9 mouse cellular contexts compared by ENCODE assay signal in the genomic region with DNA sequence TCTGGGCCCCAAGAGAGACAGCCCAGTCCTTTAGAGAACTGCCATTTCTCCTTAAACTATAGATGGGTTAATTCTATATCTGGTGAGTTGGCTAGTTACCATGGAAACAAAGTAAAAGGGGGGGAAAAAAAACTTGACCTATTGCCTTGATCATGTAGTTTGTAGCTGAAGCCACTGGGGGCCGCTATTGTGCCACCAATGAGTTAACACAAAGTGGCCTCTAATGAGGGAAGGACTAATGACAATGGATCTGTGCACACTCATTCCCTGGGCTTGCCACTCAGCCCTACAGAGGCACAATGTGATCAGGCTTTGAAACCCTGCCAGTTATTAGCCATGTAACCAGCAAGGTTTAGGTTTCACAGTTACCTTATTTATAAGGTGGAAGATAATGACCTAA. TPM values are rescaled to one million over a fixed set of nuclear protein-coding genes. Genes with fewer than 3 reads are reported as not detected.
A peak's percentile ranks its signal among the peaks of the same experiment; 100 is the strongest.
DNase-seq lines count a peak whose midpoint lies in the region; ATAC-seq and TF ChIP-seq lines count a peak whose summit lies in the region.
"Had no signal": no experiment of that assay in that cellular context is flagged by ENCODE, and none has a peak within 500 bp of the region (broad histone marks: within the 10 kb centered on the region; RNA-seq: fewer than 3 reads in every experiment).

No protein-coding gene starts in this region.

- 3% methylated on average over 1 of the region's 1 CpGs for WGBS in heart, postnatal 0 days
- 0% methylated on average over 1 of the region's 1 CpGs for WGBS in midbrain, embryonic 16.5 days

- in situ Hi-C loops in ES-E14 (cut with MboI; ENCODE audit: low sequenced_read_pairs in 2 of 2, unreplicated experiment in 2 of 2), result loop anchor here (25.0 kb wide), 3 partner anchors 108 to 358 kb away; a partner anchor contains a TSS

- H3K27me3 ChIP-seq in heart, postnatal 0 days (ENCODE audit: control insufficient read depth, insufficient read depth, low read length), result no peaks in the 10 kb centered on the region
- H3K27me3 ChIP-seq in midbrain, embryonic 16.5 days (ENCODE audit: control insufficient read depth, insufficient read depth, low read depth, low read length), result no peaks in the 10 kb centered on the region
- H3K27me3 ChIP-seq: embryonic facial prominence, embryonic 15.5 days had no signal

- no peak overlapping the region for H3K27ac ChIP-seq in ES-E14 (ENCODE audit: insufficient read depth, low read depth, low read length, poor library complexity, severe bottlenecking)
- no peak overlapping the region for H3K27ac ChIP-seq in heart, postnatal 0 days (ENCODE audit: low read depth)
- peak overlapping the region; percentile 69 for H3K27ac ChIP-seq in midbrain, embryonic 16.5 days (ENCODE audit: low read length)
- H3K27ac ChIP-seq: embryonic facial prominence, embryonic 15.5 days had no signal

- peaks cover 3% of the 10 kb centered on the region; the same call in 1 of the 2 replicates for H3K36me3 ChIP-seq in ES-E14 (ENCODE audit: control insufficient read depth, insufficient read depth, low read length, poor library complexity, severe bottlenecking)
- peaks cover 2% of the 10 kb centered on the region; the same call in 1 of the 2 replicates for H3K36me3 ChIP-seq in heart, postnatal 0 days (replicated peaks; ENCODE audit: control insufficient read depth, insufficient read depth, low read length)
- no peaks in the 10 kb centered on the region for H3K36me3 ChIP-seq in midbrain, embryonic 16.5 days (ENCODE audit: control insufficient read depth, insufficient read depth, low read length)

- H3K4me2 ChIP-seq in heart, postnatal 0 days (ENCODE audit: low read depth, low read length), result no peak overlapping the region
- no peak overlapping the region for H3K4me2 ChIP-seq in midbrain, embryonic 16.5 days (ENCODE audit: low read length)
- H3K4me2 ChIP-seq: embryonic facial prominence, embryonic 15.5 days had no signal

- H3K4me3 ChIP-seq in ES-E14 (ENCODE audit: insufficient read depth in 1 of 2, low read depth in 1 of 2, low read length in 2 of 2, poor library complexity in 1 of 2, severe bottlenecking in 1 of 2), result no peak overlapping the region
- H3K4me3 ChIP-seq in heart, postnatal 0 days (ENCODE audit: low read depth, low read length), result no peak overlapping the region
- no peak overlapping the region for H3K4me3 ChIP-seq in midbrain, embryonic 16.5 days (ENCODE audit: low read depth, low read length)
- H3K4me3 ChIP-seq: embryonic facial prominence, embryonic 15.5 days had no signal

- H3K4me1 ChIP-seq in ES-E14 (ENCODE audit: control insufficient read depth in 2 of 2, insufficient read depth in 2 of 2, low read length in 2 of 2, poor library complexity in 1 of 2), result peaks cover 0 to 6% of the 10 kb centered on the region in 2 experiments; a peak in 1 of 4 replicates
- H3K4me1 ChIP-seq in heart, postnatal 0 days (ENCODE audit: control insufficient read depth, insufficient read depth), result peaks cover 14% of the 10 kb centered on the region
- H3K4me1 ChIP-seq in midbrain, embryonic 16.5 days (ENCODE audit: control insufficient read depth, insufficient read depth, low read length), result peaks cover 27% of the 10 kb centered on the region

- TF ChIP-seq CTCF in heart, postnatal 0 days (IDR thresholded peaks at IDR 0.05; ENCODE audit: low read depth), result peak; percentile 83

- no peak for TF ChIP-seq EP300 in heart, postnatal 0 days (IDR thresholded peaks at IDR 0.05; ENCODE audit: low read depth)

- no peak for ATAC-seq in heart, postnatal 0 days (ENCODE audit: insufficient read depth, low read depth)
- ATAC-seq in midbrain, embryonic 16.5 days, result 0 out of 2 replicates have a peak, but pooled peaks have one; percentile 41

- DNase-seq in layer of hippocampus, adult 11-12 months (ENCODE audit: low spot score), result peak; percentile 65
- no peak for DNase-seq in layer of hippocampus, adult 9-11 months
- DNase-seq in ES-E14 (ENCODE audit: low read depth, low spot score), result peak; percentile 81
- peak; percentile 80 for DNase-seq in cerebellum, adult 8-10 months
- peak; percentile 57 for DNase-seq in heart, postnatal 0 days (ENCODE audit: low spot score)
- peak; percentile 66 to 80 for DNase-seq in layer of hippocampus, postnatal 14 days (ENCODE audit: low spot score in 2 of 2)
- DNase-seq in thymus, postnatal 14 days, result peak; percentile 43

- no peak overlapping the region for H3K9ac ChIP-seq in ES-E14 (ENCODE audit: insufficient read depth, low read depth, low read length, poor library complexity, severe bottlenecking)
- H3K9ac ChIP-seq in heart, postnatal 0 days (replicated peaks; ENCODE audit: low read depth, low read length), result no peak overlapping the region
- peak overlapping the region; percentile 42; the same call in 1 of the 2 replicates for H3K9ac ChIP-seq in midbrain, embryonic 16.5 days (ENCODE audit: low read depth, low read length)
- H3K9ac ChIP-seq: embryonic facial prominence, embryonic 15.5 days had no signal

- no peaks in the 10 kb centered on the region for H3K9me3 ChIP-seq in ES-E14 (ENCODE audit: control insufficient read depth, insufficient read depth, low read depth, low read length)
- H3K9me3 ChIP-seq in heart, postnatal 0 days (replicated peaks; ENCODE audit: control insufficient read depth, low read length), result no peaks in the 10 kb centered on the region
- no peaks in the 10 kb centered on the region for H3K9me3 ChIP-seq in midbrain, embryonic 16.5 days (replicated peaks; ENCODE audit: control insufficient read depth, low read length, poor library complexity, severe bottlenecking)
- H3K9me3 ChIP-seq: embryonic facial prominence, embryonic 15.5 days had no signal

TF ChIP-seq in ES-E14, 5 proteins besides CTCF, POLR2A, EP300 and RAD21:
- TF ChIP-seq HCFC1 (IDR thresholded peaks at IDR 0.05; ENCODE audit: borderline replicate concordance, insufficient read depth, low read length), result no peak
- TF ChIP-seq ZC3H11A (IDR thresholded peaks at IDR 0.05; ENCODE audit: borderline replicate concordance, low read depth, low read length), result peak; percentile 46; the same call in 1 of the 2 replicates
- TF ChIP-seq MAFK (IDR thresholded peaks at IDR 0.05; ENCODE audit: insufficient read depth, low read depth, low read length), result no peak
- TF ChIP-seq CHD2 (IDR thresholded peaks at IDR 0.05; ENCODE audit: low read depth, low read length), result no peak
- peak; percentile 91 for TF ChIP-seq ZNF384 (IDR thresholded peaks at IDR 0.05; ENCODE audit: low read depth, low read length)

RNA-seq across cellular contexts. Expression of a gene that starts 3.4 kb away (rescaled TPM):
- 63.6 and 103 TPM in 2 replicates for total RNA-seq in ES-E14 (2012; rRNA removed)
- total RNA-seq in heart, postnatal 0 days (2014; rRNA removed; ENCODE audit: low replicate concordance), result 60.6 and 64.6 TPM in 2 replicates
- 24.8 and 25.6 TPM in 2 replicates for polyA plus RNA-seq in heart, postnatal 0 days (2015; fragmentation: Nextera tagmentation; extraction: Ambion mirVana)
- 10 to 100 TPM; 16.7 to 18.2 TPM for total RNA-seq in layer of hippocampus, postnatal 14 days (2021)
- 51.4 and 52.4 TPM in 2 replicates for polyA plus RNA-seq in midbrain, embryonic 16.5 days (2015; fragmentation: Nextera tagmentation; extraction: Ambion mirVana)

RNA-seq across cellular contexts. Expression of a gene that starts 13.4 kb away (rescaled TPM):
- 22.8 and 33.9 TPM in 2 replicates for total RNA-seq in ES-E14 (2012; rRNA removed)
- 32.2 and 45.8 TPM in 2 replicates for total RNA-seq in heart, postnatal 0 days (2014; rRNA removed; ENCODE audit: low replicate concordance)
- 1.7 and 1.9 TPM in 2 replicates for polyA plus RNA-seq in heart, postnatal 0 days (2015; fragmentation: Nextera tagmentation; extraction: Ambion mirVana)
- 10 to 100 TPM; 50.9 to 53.1 TPM for total RNA-seq in layer of hippocampus, postnatal 14 days (2021)
- 10.4 and 11.3 TPM in 2 replicates for polyA plus RNA-seq in midbrain, embryonic 16.5 days (2015; fragmentation: Nextera tagmentation; extraction: Ambion mirVana)
